ENCODE assay signal across 17 mouse cellular contexts in genomic region chr1:52650066-52650465, GRCm38 (mm10). TPM values are rescaled to one million over a fixed set of nuclear protein-coding genes. Genes with fewer than 3 reads are reported as not detected.
A peak's percentile ranks its signal among the peaks of the same experiment; 100 is the strongest.
DNase-seq lines count a peak whose midpoint lies in the region.
"Had no signal": no experiment of that assay in that cellular context is flagged by ENCODE, and none has a peak within 500 bp of the region (broad histone marks: within the 10 kb centered on the region; RNA-seq: fewer than 3 reads in every experiment).

No protein-coding gene starts in this region.

- DNase-seq in heart, adult 11 months = peak; percentile 67
- DNase-seq in heart, adult 8-10 months (ENCODE audit: low spot score) = no peak
- peak; percentile 61 for DNase-seq in thymus, postnatal 0 days (ENCODE audit: low spot score)
- no peak for DNase-seq in thymus, postnatal 10 days (ENCODE audit: low spot score in 2 of 2)
- peak; percentile 34 to 56 for DNase-seq in CD8-positive naive resting alpha-beta T cell, adult 2 months (ENCODE audit: low read depth in 2 of 2, low spot score in 2 of 2)
- DNase-seq in naive thymus-derived CD4-positive, alpha-beta T cell, adult 2 months (ENCODE audit: low read depth) = peak; percentile 85
- no peak for DNase-seq in retina, postnatal 1 day
- DNase-seq in Muller cell, postnatal 12 days (ENCODE audit: inconsistent ontology term) = no peak
- DNase-seq: adrenal gland, adult 8-10 months; adrenal gland, postnatal 25 days; cerebellum, adult 11-12 months; cerebellum, adult 8-10 months; cerebellum, postnatal 10 days; cerebellum, postnatal 36 days; embryo, embryonic 11 days; gastrocnemius, postnatal 25 days; heart, adult 2 months had no signal

RNA-seq across cellular contexts. Expression of gene Nemp2, which starts 19.6 kb away (rescaled TPM):
- total RNA-seq in heart, adult 8-10 months (2022) = 1 to 10 TPM in 1 of 4 experiments, under 1 TPM in 3; 0.71 to 1.3 (median 0.93) TPM
- 12.5 and 15.8 TPM in 2 replicates for polyA plus RNA-seq in thymus, postnatal 0 days (2015; fragmentation: Nextera tagmentation; extraction: Ambion mirVana)

Comparison
In these comparisons a context has a peak if more than half of its experiments do, and no peak if none do; other contexts are left out.
1. DNase-seq: peak in heart, adult 11 months (single experiment), thymus, postnatal 0 days (single experiment), CD8-positive naive resting alpha-beta T cell, adult 2 months (2 of 2) and naive thymus-derived CD4-positive, alpha-beta T cell, adult 2 months (single experiment); none in heart, adult 8-10 months (single experiment), thymus, postnatal 10 days (0 of 2), retina, postnatal 1 day (single experiment) and Muller cell, postnatal 12 days (single experiment).